Mouse (Mus musculus): ENCODE data around the gene Plscr1. TPM values are rescaled to one million over a fixed set of nuclear protein-coding genes. Genes with fewer than 3 reads are reported as not detected.

Plscr1 gene
- total RNA-seq (2021) = 1 to 10 TPM in 1 of 2 experiments, under 1 TPM in 1; 0.97 to 1.2 TPM
- long read RNA-seq, experiment 1, partial matches to known transcripts = 0 of 1 reads
- long read RNA-seq, experiment 1, other reads (novel, unspliced or antisense) = 0 of 1 reads
- long read RNA-seq, experiment 2, partial matches to known transcripts = 0 of 2 reads
- long read RNA-seq, experiment 2, other reads (novel, unspliced or antisense) = 0 of 2 reads

- no peak for DNase-seq
Observed at GRCm38 (mm10) chr9:92249447-92249852, at the start of gene Plscr1. Plscr1 (plus strand) TSS chr9:92249750.

- no peak for DNase-seq
Observed at GRCm38 (mm10) chr9:92204397-92204796, 45.2 kb upstream of the Plscr1 start.

- DNase-seq = no peak
Observed at GRCm38 (mm10) chr9:92207307-92207706, 42.2 kb upstream of the Plscr1 start.

- no peak for DNase-seq
Observed at GRCm38 (mm10) chr9:92207757-92208156, 41.8 kb upstream of the Plscr1 start.

GRCm38 (mm10) chr9:92209850-92210249 lies 39.7 kb upstream of the Plscr1 start:
- no peak for DNase-seq

- DNase-seq = no peak
Observed at GRCm38 (mm10) chr9:92210386-92210967, 39.1 kb upstream of the Plscr1 start.

- DNase-seq = no peak
Observed at GRCm38 (mm10) chr9:92211048-92211447, 38.5 kb upstream of the Plscr1 start.

GRCm38 (mm10) chr9:92217484-92217883 lies 32.1 kb upstream of the Plscr1 start:
- DNase-seq = no peak

GRCm38 (mm10) chr9:92217896-92218295 lies 31.7 kb upstream of the Plscr1 start:
- DNase-seq = no peak

- DNase-seq = no peak
Observed at GRCm38 (mm10) chr9:92220151-92220550, 29.4 kb upstream of the Plscr1 start.

GRCm38 (mm10) chr9:92221480-92221879 lies 28.1 kb upstream of the Plscr1 start:
- DNase-seq = no peak

GRCm38 (mm10) chr9:92224598-92225231 lies 24.8 kb upstream of the Plscr1 start:
- no peak for DNase-seq

- no peak for DNase-seq
Observed at GRCm38 (mm10) chr9:92226127-92226655, 23.4 kb upstream of the Plscr1 start.

- no peak for DNase-seq
Observed at GRCm38 (mm10) chr9:92226795-92227194, 22.8 kb upstream of the Plscr1 start.

- DNase-seq = no peak
Observed at GRCm38 (mm10) chr9:92228867-92229832, 20.4 kb upstream of the Plscr1 start.

- DNase-seq = no peak
Observed at GRCm38 (mm10) chr9:92229833-92230205, 19.7 kb upstream of the Plscr1 start.

GRCm38 (mm10) chr9:92234901-92235458 lies 14.6 kb upstream of the Plscr1 start:
- DNase-seq = no peak

- no peak for DNase-seq
Observed at GRCm38 (mm10) chr9:92248773-92249446, 640 bp upstream of the Plscr1 start.

- DNase-seq = peak; percentile 78
Observed at GRCm38 (mm10) chr9:92249987-92250772, 630 bp downstream of the Plscr1 start.

GRCm38 (mm10) chr9:92252718-92253117 lies 3.2 kb downstream of the Plscr1 start:
- no peak for DNase-seq
